Mouse (Mus musculus): Measurements from ENCODE around the gene Hist1h4k. TPM values are rescaled to one million over a fixed set of nuclear protein-coding genes. Genes with fewer than 3 reads are reported as not detected.
"Not testable (repeated sequence)": the region's sequence is repeated elsewhere in the genome, so short reads cannot be mapped to it uniquely, and the experiment has no call there.

The Hist1h4k gene
- polyA plus RNA-seq, 1 experiment from 2014 or later: not detected

DNA sequence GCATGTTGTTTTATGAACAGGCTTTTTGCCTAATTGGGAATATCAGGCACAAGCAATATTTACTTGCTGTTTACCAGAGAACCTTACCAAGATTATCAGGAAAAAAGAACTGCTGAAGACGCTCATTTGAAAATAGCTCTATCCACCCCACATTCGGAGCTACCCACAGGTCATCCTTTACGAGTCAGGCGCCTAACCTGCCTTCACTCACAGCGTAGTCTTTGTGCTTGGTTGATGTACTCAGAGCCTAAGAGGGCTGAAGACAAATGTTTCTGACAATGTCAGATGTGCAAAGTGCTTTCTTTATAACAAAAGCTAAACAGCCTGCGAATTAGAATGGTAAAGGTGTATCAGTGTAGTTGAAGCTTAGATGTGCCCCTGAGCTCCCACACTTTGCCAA lies 34.0 kb upstream of the Hist1h4k start:
- H3K4me2 ChIP-seq (ENCODE audit: low read length): peak overlapping the region; percentile 56
- H3K9ac ChIP-seq (ENCODE audit: low read depth, low read length): no peak overlapping the region; the same call in 1 of the 2 replicates
- H3K27ac ChIP-seq (ENCODE audit: low read depth, low read length): no peak overlapping the region
- H3K4me1 ChIP-seq (ENCODE audit: control insufficient read depth, insufficient read depth, low read depth, low read length): peaks cover 30% of the 10 kb centered on the region
- H3K9me3 ChIP-seq (ENCODE audit: control insufficient read depth, low read length): no peaks in the 10 kb centered on the region
- WGBS: 18% methylated on average over 6 of the region's 6 CpGs
- H3K27me3 ChIP-seq (replicated peaks; ENCODE audit: control insufficient read depth, insufficient read depth, low read length): 0 out of 2 replicates have a peak, but pooled peaks cover 2% of the 10 kb centered on the region
- H3K4me3 ChIP-seq (ENCODE audit: low read length): no peak overlapping the region
- no peaks in the 10 kb centered on the region for H3K36me3 ChIP-seq (ENCODE audit: control insufficient read depth, insufficient read depth, low read length)
- no peak for ATAC-seq

DNA sequence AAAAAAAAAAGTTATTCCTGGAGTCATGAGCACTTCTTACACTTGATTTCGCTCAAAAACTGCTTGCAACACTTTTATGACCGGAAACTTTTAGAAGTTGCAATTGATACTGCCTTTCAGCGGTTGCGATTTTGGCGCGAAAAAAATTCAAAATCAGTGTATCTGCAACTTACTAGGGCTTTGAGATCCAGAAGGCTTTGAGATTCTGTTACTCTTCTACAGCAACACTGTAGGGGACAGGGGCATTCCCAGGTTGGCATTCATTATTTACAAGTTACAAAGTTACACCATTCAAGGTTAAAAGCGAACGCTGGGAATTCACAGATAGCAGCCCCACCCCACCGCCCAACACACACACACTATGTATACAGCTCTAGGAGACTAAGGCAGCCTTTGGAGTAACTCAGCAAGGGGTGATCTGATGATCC lies 33.4 kb upstream of the Hist1h4k start:
- Histone ChIP-seq H3K9ac (ENCODE audit: low read depth, low read length) (no peak overlapping the region; the same call in 1 of the 2 replicates), H3K36me3 (ENCODE audit: control insufficient read depth, insufficient read depth, low read length) (no peaks in the 10 kb centered on the region), H3K4me1 (ENCODE audit: control insufficient read depth, insufficient read depth, low read depth, low read length) (peaks cover 32% of the 10 kb centered on the region), H3K27me3 (replicated peaks; ENCODE audit: control insufficient read depth, insufficient read depth, low read length) (0 out of 2 replicates have a peak, but pooled peaks cover 2% of the 10 kb centered on the region), H3K9me3 (ENCODE audit: control insufficient read depth, low read length) (no peaks in the 10 kb centered on the region), H3K27ac (ENCODE audit: low read depth, low read length) (no peak overlapping the region), H3K4me2 (ENCODE audit: low read length) (peak overlapping the region; percentile 56), H3K4me3 (ENCODE audit: low read length) (peak overlapping the region; percentile 35)
- ATAC-seq: no peak
- 2% methylated on average over 9 of the region's 9 CpGs for whole genome bisulfite sequencing

DNA sequence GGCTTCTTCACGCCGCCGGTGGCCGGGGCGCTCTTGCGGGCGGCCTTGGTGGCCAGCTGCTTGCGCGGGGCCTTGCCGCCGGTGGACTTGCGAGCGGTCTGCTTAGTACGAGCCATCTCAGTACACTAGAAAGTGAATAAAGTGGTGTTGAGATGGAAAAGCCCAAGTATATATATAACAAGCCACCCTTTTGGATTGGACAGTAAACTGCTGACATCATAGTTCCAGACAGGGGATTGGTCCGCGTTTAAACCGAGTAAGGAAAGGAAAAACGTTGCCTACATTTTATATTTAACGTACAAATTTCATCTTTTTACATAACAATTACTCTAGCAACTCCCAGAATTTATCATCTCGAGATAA lies 32.9 kb upstream of the Hist1h4k start, which contains the start of gene Hist1h3i:
Gene Hist1h3i, minus strand, starts transcription at position 116 of the 363 bp plus-strand sequence.
- Histone ChIP-seq H3K36me3 (ENCODE audit: control insufficient read depth, insufficient read depth, low read length) (no peaks in the 10 kb centered on the region), H3K4me3 (ENCODE audit: low read length) (peak within 1 kb of the TSS; percentile 37), H3K9me3 (ENCODE audit: control insufficient read depth, low read length) (no peaks in the 10 kb centered on the region), H3K27me3 (replicated peaks; ENCODE audit: control insufficient read depth, insufficient read depth, low read length) (0 out of 2 replicates have a peak, but pooled peaks cover 2% of the 10 kb centered on the region), H3K4me2 (ENCODE audit: low read length) (peak within 1 kb of the TSS; percentile 74), H3K27ac (ENCODE audit: low read depth, low read length) (peak within 1 kb of the TSS; percentile 68), H3K4me1 (ENCODE audit: control insufficient read depth, insufficient read depth, low read depth, low read length) (peaks cover 35% of the 10 kb centered on the region), H3K9ac (ENCODE audit: low read depth, low read length) (peak within 1 kb of the TSS; percentile 59)
- peak; percentile 82 for ATAC-seq
- WGBS: under 1% methylated on average over 13 of the region's 20 CpGs

DNA sequence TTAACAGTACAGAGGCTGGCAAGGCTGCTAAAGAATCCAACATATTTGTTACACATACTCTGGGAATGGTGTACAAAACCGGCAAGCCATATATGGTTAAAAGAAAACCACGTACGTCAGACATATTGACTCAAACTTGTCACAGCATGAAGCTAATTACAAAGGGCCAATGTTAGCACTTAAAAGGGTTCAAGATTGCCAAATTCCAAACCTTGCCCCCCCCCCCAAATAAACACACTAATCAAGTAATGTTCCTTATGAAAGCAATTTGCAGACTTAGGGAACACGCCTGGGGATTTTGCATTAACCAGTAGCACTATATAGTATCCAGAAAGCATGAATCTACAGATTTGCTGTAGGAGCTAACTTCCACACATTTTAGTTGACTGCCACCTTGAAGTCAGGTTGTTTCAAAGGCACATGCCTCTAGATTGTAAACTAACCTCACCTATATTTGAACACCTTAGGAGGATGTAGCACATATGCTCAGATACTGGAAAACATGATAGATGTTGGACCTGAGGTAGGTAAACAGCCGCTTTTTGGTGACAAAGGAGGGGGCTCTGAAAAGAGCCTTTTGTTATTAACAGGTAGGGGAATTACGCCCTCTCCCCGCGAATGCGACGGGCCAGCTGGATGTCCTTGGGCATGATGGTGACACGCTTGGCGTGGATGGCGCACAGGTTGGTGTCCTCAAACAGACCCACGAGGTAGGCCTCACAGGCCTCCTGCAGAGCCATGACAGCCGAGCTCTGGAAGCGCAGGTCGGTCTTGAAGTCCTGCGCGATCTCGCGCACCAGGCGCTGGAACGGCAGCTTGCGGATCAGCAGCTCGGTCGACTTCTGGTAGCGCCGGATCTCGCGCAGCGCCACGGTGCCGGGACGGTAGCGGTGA lies 32.3 kb upstream of the Hist1h4k start:
- WGBS: under 1% methylated on average over 14 of the region's 35 CpGs
- not testable (repeated sequence) for H3K27me3 ChIP-seq (replicated peaks; ENCODE audit: control insufficient read depth, insufficient read depth, low read length); H3K36me3 ChIP-seq (ENCODE audit: control insufficient read depth, insufficient read depth, low read length); H3K9me3 ChIP-seq (ENCODE audit: control insufficient read depth, low read length); ATAC-seq
- Histone ChIP-seq H3K4me2 (ENCODE audit: low read length) (peak overlapping the region; percentile 74), H3K27ac (ENCODE audit: low read depth, low read length) (peak overlapping the region; percentile 68), H3K4me1 (ENCODE audit: control insufficient read depth, insufficient read depth, low read depth, low read length) (peaks cover 35% of the 10 kb centered on the region), H3K9ac (ENCODE audit: low read depth, low read length) (peak overlapping the region; percentile 59), H3K4me3 (ENCODE audit: low read length) (peak overlapping the region; percentile 37)

DNA sequence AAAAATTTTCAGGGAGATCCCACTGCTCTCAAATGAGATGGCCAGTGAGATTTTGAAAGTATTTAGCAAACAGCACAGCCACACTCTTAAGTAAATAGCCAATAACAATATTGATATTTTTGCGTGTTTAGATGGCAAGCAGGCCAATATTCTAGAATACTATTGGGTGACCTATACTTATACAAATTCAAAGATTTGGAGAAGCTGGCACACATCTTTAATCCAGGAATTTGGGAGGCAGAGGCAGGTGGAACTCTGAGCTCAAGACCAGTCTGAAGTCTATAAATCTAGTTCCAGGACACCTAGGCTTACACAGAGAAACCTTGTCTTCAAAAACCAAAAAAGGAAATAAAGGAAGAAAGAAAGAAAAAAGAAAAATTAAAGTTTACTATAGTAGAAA lies 31.3 kb upstream of the Hist1h4k start:
- Histone ChIP-seq H3K36me3 (ENCODE audit: control insufficient read depth, insufficient read depth, low read length) (no peaks in the 10 kb centered on the region), H3K4me2 (ENCODE audit: low read length) (no peak overlapping the region), H3K4me3 (ENCODE audit: low read length) (no peak overlapping the region), H3K27me3 (replicated peaks; ENCODE audit: control insufficient read depth, insufficient read depth, low read length) (0 out of 2 replicates have a peak, but pooled peaks cover 2% of the 10 kb centered on the region), H3K9ac (ENCODE audit: low read depth, low read length) (no peak overlapping the region), H3K4me1 (ENCODE audit: control insufficient read depth, insufficient read depth, low read depth, low read length) (peaks cover 35% of the 10 kb centered on the region), H3K27ac (ENCODE audit: low read depth, low read length) (no peak overlapping the region), H3K9me3 (ENCODE audit: control insufficient read depth, low read length) (no peaks in the 10 kb centered on the region)
- ATAC-seq: no peak
- WGBS: 94% methylated on average over 1 of the region's 1 CpGs

DNA sequence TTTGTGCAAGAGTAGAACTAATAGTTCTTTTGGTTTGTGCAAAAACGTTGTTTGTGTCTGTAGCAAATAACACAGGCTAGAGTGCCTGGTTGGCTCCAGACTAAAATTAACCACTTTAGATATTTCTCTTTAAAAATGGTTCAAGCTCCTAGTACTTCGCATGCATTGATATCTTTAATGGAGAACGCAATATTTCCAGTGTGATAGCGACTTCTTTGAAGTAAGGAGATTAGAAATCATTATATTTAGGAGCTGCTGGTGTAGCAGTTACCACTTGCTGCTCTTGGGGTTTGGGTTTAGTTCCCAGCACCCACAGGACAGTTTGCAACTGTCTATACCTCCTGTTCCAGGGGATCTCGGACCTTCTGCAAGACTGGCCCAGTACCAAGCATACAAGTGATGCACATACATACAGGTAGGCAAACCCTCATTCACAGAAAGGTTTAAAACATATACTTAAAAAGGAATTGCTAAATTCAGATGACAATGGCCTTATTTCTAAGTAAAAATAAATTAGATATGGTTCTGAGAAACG lies 30.8 kb upstream of the Hist1h4k start:
- Histone ChIP-seq H3K9me3 (ENCODE audit: control insufficient read depth, low read length) (no peaks in the 10 kb centered on the region), H3K4me3 (ENCODE audit: low read length) (no peak overlapping the region; the same call in 1 of the 2 replicates), H3K36me3 (ENCODE audit: control insufficient read depth, insufficient read depth, low read length) (no peaks in the 10 kb centered on the region), H3K27me3 (replicated peaks; ENCODE audit: control insufficient read depth, insufficient read depth, low read length) (0 out of 2 replicates have a peak, but pooled peaks cover 2% of the 10 kb centered on the region), H3K9ac (ENCODE audit: low read depth, low read length) (no peak overlapping the region), H3K4me1 (ENCODE audit: control insufficient read depth, insufficient read depth, low read depth, low read length) (peaks cover 32% of the 10 kb centered on the region), H3K4me2 (ENCODE audit: low read length) (peak overlapping the region; percentile 90), H3K27ac (ENCODE audit: low read depth, low read length) (no peak overlapping the region)
- 49% methylated on average over 6 of the region's 6 CpGs for WGBS
- no peak for ATAC-seq

DNA sequence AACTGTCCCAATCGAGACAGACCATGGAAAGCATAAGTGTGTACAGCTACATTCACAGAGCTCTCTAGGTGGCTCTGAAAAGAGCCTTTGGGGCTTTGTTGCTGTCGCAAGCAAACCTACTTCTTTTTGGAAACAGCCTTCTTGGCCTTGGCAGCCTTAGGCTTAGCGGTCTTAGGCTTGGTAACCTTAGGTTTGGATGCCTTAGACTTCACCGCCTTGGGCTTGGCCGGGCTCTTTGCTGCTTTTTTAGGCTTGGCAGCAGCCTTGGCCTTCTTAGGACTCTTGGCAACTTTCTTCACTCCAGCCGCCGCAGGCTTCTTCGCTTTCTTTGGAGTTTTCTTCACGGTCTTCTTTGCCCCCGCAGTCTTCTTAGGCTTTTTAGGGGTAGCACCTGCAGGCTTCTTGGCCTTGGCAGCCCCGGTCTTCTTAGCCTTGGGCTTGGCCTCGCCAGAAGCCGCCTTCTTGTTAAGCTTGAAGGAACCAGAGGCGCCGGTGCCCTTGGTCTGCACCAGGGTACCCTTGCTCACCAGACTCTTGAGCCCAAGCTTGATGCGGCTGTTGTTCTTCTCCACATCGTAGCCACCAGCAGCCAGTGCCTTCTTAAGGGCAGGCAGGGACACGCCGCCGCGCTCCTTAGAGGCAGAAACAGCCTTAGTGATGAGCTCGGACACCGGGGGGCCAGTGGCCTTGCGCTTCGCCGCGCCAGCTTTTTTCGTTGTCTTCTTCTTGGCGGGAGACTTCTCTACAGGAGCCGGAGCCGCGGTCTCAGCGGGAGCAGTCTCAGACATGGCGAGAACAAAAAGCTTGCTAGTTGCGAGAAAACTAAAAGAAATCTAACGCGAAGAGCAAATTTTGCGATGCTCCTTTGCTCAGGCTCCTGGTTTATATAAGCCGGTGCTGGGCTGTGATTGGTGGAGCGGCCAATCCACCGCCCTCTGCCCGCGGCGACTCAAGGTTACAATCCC lies 29.7 kb upstream of the Hist1h4k start, which contains the start of gene Hist1h1b:
Gene Hist1h1b, minus strand, starts transcription at position 859 of the 965 bp plus-strand sequence.
- peak within 1 kb of the TSS; percentile 55 for H3K27ac ChIP-seq (ENCODE audit: low read depth, low read length)
- no peak for ATAC-seq
- 0 out of 2 replicates have a peak, but pooled peaks cover 2% of the 10 kb centered on the region for H3K27me3 ChIP-seq (replicated peaks; ENCODE audit: control insufficient read depth, insufficient read depth, low read length)
- 1% methylated on average over 44 of the region's 44 CpGs for WGBS
- peak within 1 kb of the TSS; percentile 90 for H3K4me2 ChIP-seq (ENCODE audit: low read length)
- H3K4me3 ChIP-seq (ENCODE audit: low read length): peak within 1 kb of the TSS; percentile 58
- peak within 1 kb of the TSS; percentile 66 for H3K9ac ChIP-seq (ENCODE audit: low read depth, low read length)
- H3K36me3 ChIP-seq (ENCODE audit: control insufficient read depth, insufficient read depth, low read length): no peaks in the 10 kb centered on the region
- H3K4me1 ChIP-seq (ENCODE audit: control insufficient read depth, insufficient read depth, low read depth, low read length): peaks cover 29% of the 10 kb centered on the region
- H3K9me3 ChIP-seq (ENCODE audit: control insufficient read depth, low read length): no peaks in the 10 kb centered on the region

DNA sequence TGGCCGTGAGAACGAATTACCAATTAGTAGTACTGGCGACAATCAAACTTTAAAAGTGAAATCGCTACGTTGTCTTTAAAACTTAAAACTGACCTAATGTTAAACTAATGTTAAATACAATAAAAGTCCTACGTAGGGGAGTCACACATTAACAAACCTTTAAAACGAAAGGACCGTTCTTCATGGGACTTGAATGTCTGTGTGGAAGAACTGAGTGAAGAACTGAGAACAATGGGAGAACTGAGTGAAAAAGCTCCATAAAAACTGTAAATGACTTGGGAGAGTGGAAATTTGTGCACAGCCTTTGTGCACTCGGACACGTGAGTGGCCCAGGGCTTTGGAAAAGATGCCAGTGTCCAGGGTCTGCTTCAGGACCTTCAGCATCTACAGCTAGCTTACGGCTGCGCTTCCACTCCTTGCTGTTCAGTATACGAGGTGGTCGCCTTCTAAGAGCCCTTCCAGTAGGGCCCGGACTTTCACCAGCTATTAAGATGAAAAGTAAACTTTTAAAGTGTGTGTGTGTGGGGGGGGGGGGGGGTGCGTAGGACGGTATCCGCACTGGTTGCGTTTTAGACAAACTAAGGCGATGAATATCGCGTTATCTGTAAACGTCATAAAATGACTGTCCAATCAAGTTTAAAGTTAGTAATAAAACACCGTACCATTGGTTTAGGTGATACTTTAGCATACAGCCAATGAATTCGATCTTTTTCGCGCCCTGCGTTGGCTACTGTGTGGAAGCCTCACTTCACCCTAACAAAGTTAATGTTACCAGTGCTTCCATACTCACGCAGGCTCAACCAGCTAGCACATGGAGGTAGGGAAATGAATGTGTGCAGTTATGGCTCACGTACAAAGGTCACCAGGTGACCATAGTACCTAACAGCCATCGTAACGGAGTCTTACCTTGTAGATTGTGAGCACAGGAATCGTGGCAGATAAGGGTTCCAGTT lies 28.8 kb upstream of the Hist1h4k start:
- H3K27me3 ChIP-seq (replicated peaks; ENCODE audit: control insufficient read depth, insufficient read depth, low read length): 0 out of 2 replicates have a peak, but pooled peaks cover 2% of the 10 kb centered on the region
- peak overlapping the region; percentile 55 for H3K27ac ChIP-seq (ENCODE audit: low read depth, low read length)
- ATAC-seq: peak; percentile 97
- 5% methylated on average over 32 of the region's 33 CpGs for WGBS
- H3K36me3 ChIP-seq (ENCODE audit: control insufficient read depth, insufficient read depth, low read length): no peaks in the 10 kb centered on the region
- H3K4me3 ChIP-seq (ENCODE audit: low read length): peak overlapping the region; percentile 58
- peaks cover 26% of the 10 kb centered on the region for H3K4me1 ChIP-seq (ENCODE audit: control insufficient read depth, insufficient read depth, low read depth, low read length)
- H3K9ac ChIP-seq (ENCODE audit: low read depth, low read length): peak overlapping the region; percentile 66
- peak overlapping the region; percentile 90 for H3K4me2 ChIP-seq (ENCODE audit: low read length)
- H3K9me3 ChIP-seq (ENCODE audit: control insufficient read depth, low read length): no peaks in the 10 kb centered on the region

All from hindbrain, embryonic 16.5 days (tissue).